Mouse (Mus musculus) heart, adult 2 months (tissue): ENCODE results near the gene Errfi1.

Experiments used
- CTCF ChIP-seq: fragments of 200-600 bp; IDR thresholded peaks from 2 replicates; pipeline ENCODE4 v1.8.1; 2022; ENCODE audit warnings: antibody characterized with exemption, mild to moderate bottlenecking, moderate library complexity
- EP300 ChIP-seq: fragments of 200-500 bp; IDR thresholded peaks from 2 replicates; pipeline ENCODE4 v1.6.1; 2011; ENCODE audit warnings: low read depth, low read length, control low read depth; ENCODE audit not compliant: insufficient read depth
- POLR2A ChIP-seq: fragments of 200-500 bp; IDR thresholded peaks from 2 replicates; pipeline ENCODE4 v1.6.1; 2011; ENCODE audit warnings: mild to moderate bottlenecking, low read depth, low read length, control low read depth; ENCODE audit not compliant: insufficient read depth

DNA sequence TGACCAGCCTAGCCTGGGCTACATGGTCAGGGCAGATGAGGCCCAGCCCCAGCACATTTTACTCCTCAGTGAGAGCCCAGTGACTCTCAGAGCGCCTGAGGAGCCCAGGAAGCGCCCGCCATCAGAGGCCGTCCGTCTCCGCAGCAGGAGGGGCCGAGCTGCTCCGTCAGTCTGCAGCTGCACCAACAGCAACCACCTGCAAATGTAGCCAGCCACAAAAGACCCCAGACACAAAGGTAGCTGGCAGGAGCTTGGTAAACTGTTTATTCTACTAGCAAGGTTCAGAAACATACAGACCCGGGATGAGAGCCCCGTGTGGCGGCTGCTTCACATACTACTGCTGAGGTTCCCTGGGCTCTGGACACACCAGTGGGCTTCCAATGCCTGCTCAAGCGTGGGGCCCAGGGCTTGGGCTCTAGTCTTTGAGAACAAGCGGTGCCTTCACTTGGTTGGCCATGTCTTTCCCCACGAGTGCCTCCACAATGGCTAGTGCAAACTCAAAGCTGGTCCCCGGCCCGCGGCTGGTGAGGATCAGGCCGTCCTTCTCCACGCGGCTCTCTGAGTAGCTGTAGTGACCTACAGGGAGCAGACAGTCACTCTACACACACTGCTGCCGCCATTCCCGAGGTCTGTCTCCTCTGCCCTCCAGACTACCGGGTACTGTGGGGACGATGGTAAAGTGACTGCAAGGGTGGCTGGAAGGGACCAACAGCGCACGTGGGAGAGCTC, 43.3 kb downstream of the Errfi1 start:
- TF ChIP-seq CTCF (no peak), EP300 (no peak), POLR2A (no peak)
